Mouse (Mus musculus) thymus, postnatal 36 days (tissue): Measurements from ENCODE around the gene Atp10a.

Experiments used
- DNase-seq, 2 experiments: peaks; one replicate each; pipeline ENCODE4 v3.0.0; 2022; ENCODE audit warnings: mixed read lengths in 2 of 2

Gene Atp10a

DNA sequence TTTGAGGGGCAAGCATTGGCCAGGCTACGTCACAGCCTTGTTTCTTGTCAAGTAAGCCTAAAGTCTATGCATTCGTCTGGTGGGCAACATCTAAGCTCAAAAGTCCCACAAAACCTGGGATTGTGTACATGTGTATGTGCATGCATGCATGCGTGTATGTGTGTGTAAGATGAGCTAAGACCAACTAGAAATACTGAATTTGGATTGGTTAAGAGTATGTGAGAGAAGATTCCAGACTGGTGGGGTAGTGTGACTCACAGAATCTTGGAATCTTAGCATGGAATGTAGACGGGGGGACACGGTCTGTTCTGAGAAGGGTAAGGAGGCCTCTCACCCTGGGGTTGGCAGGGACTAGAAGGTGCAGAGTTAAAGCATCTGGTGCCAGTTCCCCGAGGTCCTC is at the start of gene Atp10a:
Gene Atp10a, plus strand, starts transcription at position 301 of the 400 bp plus-strand sequence.
- no peak for DNase-seq

DNA sequence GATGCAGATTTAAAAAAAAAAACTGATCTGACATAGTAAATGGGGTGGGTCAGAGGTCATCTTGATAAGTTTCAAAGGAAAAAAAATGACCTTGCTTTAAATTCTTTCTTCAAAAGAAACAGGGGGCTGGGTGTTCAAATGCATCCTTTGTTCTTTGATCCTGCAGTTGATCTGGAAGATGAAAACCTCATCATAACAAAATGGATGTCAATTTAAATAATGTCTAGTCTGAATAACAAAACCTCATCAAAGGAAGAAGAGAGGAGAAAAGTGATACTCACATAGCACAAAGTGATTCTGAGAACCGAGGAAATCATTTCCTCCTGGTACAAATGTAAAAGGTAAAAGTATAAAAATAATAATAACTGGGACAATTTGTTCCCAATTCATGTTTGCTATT is 37.9 kb upstream of the Atp10a start:
- DNase-seq, result no peak

DNA sequence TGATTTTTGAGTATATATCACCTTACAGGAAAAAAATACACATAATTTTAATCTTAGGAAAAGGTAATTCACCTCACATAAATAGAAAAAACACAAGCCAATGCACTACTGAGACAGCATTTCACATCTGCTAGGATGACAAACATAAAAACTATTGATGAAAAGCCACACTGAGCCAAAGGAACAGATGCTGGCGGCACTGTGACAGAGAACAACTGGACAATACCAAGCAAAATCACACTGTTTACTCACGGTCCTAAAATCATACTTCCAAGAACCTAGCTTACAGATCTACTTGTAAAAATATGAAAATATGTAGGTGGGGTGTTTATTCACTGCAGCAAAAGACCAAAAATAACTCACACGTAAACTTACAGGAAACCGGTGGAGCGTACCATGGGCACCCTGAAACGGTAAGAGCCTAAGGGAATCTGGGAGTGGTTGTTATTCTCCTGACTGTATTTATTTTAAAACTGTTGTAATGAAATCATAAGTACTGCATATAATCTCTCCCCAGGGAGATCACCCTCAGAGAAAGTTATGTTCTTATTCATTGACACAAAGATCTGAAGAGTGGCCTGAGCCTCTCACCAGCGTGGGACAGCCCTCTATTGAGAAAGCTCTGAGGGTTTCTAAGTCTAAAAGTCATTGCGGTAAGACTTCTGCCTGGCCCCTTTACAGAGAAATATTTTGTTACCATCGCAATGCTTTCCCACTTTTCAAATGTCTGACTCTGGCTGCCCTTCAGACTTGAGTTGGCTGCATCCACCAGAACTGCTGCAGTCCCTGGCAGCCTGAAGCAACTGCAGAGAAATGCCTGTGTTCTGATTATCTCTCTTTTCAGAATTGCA is 29.4 kb upstream of the Atp10a start:
- no peak for DNase-seq

DNA sequence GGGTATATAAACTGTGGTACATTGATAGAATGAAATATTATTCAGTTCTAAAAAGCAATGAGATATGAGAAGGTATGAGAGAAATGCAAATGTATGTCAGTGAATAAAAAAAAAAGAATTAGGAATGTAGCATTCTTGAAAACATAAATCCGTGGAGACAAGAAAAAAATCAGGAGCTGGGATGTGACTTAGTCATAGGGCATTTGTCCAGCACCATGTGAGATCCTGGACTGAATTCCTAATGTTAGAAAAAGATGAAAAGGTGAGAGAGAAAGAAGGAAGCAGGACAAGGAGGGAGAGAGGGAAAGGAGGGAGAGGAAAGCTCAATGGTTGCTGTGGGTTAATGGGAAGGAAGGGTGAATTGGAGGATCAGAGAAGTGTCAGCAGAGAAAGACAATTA is 28.6 kb upstream of the Atp10a start:
- DNase-seq, result no peak

DNA sequence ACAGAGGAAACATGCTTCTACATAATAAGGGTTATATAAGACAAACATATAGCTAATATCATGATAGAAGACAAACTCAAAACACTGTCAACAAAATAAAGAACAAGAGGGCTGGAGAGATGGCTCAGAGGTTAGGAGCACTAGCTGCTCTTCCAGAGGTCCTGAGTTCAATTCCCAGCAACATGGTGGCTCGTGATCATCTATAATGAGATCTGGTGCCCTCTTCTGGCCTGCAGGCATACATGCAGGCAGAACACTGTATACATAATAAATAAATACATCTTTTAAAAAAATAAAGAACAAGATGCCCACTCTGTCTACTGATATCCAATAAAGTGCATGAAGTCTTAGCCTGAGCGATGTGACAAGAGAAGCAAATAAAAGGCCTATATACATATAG is 26.7 kb upstream of the Atp10a start:
- DNase-seq, result no peak

DNA sequence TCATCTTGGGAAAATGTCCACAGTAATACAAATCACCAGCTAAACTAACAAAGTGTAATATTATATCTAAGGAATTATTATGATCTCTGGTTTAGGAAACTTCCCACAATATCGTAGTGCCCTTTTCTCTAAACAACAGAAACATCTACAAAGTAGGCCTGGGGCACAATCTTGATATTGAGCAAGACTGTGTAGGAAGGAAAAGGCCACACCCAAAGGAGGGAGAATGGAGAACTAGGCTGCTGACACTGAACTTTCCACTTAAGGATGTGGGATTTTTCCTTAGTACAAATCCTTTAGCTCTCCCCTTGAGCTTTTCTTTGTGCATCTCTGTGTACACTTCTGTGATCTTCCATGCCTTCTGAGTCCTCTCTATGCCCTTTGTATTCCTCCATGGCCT is 22.3 kb upstream of the Atp10a start:
- no peak for DNase-seq

DNA sequence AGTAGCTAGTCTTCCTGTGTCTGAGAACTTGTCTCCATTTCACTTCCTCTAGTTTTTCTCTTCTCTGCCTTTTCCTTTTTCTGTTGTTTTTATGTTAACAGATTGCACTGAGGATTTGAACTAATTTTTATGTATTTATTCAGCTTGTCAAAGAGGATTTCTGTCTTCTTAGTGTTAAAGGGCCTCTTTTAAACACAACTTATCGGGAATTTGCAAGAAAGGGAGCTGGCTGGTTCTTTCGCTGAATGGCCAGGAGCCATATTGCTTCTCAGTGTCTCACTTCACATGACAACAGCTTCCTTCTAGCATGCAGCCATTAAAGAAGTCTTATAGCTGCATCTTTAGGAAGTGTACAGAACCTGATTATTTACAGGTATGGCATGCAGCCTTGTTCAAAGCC is 16.3 kb upstream of the Atp10a start:
- DNase-seq, result no peak

DNA sequence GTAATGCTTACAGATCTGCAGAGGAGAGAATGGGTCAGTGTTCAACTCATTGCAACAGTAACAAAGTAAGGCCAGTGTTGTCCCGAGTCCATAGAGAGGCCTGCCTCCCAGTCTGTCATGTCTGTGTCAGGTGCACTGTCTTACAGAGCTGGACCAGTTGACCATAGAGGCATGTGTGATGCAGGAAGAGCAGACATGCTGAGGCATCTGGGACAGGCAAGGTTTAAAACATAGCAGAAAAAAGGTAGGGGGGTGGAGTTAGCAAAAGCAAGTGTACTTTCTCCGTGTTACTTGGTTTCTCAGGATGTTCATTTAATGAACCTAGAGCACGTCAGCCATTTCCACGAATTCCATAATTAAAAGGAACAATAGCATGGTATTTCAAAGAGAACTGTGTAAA is 15.5 kb upstream of the Atp10a start:
- no peak for DNase-seq

DNA sequence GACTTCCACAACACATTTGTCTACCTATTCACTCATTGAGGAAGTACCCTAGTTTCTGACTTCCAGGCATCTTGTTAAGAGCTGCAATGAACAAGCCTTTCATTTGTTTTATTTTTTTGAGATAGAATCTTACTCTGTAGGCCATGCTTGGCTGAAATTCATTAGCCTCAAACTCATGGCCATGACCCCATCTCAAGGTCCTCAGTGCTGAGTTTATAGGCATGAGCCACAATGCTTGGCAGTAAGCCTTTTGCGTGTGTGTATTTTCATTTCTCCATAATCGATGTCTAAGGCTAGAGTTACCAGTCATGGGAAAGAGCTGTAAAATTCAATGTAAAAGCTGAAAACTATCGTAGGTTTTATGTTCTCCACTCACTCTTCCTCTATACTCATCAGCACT is 14.1 kb upstream of the Atp10a start:
- no peak for DNase-seq

DNA sequence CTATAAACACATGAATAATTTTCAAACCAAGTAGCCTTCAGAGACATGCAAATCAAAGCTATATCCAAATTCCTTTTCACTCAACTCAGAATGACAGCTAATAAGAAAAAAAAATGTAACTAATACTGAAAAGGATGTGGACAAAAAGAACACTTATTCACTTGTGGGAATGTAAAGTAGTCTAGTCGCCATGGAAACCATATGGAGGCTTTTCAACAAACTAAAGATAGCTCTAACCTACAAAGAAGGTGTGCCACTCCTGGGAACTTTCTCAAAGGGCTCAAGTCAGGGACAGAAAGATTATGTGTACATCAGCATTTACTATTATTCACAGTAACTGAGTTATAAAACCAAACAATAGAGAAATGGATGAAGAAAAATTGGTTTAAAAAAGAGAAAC is 8.6 kb upstream of the Atp10a start:
- no peak for DNase-seq

DNA sequence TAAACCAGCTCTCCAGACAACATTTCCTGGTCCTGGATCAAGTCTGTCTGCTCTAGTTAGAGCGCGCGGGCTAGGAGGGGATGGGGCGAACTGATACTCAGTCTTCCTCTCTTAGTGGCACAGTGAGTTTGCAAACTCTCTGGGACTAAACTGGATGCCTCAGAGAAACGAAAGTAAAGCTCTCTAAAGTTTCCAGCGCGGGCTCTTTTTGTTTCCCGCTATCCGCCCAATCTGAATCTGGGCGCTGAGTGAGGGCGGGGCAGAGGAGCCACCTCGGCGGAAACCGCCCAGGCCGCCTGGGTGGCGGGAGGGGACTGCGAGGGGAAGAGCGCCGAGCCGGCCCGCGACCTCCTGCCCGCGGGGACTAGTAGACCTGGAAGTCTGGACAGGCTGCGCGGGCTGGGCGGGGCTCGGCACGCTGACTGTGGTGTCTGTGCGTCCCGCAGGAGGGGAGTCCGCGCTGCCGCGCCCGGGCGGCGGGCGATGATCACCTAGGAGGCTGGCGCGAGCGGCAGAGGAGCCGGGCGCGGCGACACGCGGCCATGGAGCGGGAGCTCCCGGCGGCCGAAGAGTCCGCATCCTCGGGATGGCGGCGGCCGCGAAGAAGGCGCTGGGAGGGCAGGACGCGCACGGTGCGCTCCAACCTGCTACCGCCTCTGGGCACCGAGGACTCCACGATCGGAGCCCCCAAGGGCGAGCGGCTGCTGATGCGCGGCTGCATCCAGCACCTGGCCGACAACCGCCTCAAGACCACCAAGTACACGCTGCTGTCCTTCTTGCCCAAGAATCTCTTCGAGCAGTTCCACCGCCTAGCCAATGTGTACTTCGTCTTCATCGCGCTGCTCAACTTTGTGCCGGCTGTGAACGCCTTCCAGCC is 2.2 kb downstream of the Atp10a start:
- DNase-seq, result peak; percentile 78 to 83

DNA sequence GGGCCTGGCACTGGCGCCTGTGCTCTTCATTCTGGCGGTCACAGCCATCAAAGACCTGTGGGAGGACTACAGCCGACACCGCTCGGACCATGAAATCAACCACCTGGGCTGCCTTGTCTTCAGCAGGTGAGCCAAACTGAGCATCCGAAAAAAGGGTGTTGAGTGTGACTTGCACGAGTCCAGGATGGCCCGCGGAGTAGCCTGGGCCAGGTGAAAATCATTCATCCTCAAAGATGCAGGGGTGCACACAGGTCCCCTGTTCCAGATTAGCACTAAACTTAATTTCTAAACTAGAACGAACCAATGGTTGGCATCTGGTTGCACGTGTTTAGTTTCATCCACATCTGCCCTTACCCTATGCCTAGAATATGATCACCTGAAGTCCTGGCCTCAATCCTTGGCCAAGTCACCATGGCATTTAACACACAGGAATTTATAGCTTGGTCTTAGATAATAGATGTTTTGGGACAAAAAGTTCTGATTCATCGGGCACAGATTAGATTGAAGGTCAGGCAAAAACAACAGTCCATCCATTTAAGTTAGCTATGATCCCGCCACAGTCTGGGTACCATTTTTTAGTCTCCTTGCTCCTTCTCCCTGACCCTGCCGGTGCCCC is 2.9 kb downstream of the Atp10a start:
- DNase-seq, result no peak

DNA sequence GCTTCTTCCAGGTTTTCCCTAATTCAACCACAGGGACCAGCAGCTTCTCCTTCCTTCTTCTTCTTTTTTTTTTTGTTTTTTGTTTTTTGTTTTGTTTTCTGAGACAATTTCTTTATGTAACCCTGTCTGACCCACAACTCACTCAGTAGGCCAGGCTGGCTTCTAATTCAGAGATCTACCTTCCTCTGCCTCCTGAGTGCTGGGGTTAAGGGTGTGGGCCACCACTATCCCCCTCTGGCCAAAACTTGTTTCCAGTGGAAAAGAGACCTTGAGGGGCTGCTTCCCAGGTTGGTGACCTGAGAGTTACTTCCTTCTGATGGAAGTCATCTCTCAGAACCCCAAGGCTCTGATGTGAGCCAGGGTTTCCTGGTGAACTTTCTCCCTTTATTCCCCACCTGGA is 4.1 kb downstream of the Atp10a start:
- no peak for DNase-seq

DNA sequence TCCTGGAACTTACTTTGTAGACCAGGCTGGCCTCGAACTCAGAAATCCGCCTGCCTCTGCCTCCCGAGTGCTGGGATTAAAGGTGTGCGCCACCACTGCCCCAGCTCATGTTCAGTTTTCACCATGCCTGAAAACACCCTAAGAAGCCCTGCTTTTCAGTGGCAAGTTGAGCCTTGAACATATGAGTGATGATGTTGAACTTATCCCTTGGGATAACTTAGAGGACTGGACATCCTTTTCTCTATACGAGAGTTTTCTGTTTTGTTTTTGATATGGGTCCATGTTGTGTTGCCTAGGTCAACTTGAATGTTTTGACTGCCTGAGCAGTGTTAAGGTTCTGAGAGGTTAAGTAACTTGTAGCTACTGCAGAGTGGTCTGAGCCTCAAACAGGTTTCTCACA is 4.7 kb downstream of the Atp10a start:
- DNase-seq, result no peak

DNA sequence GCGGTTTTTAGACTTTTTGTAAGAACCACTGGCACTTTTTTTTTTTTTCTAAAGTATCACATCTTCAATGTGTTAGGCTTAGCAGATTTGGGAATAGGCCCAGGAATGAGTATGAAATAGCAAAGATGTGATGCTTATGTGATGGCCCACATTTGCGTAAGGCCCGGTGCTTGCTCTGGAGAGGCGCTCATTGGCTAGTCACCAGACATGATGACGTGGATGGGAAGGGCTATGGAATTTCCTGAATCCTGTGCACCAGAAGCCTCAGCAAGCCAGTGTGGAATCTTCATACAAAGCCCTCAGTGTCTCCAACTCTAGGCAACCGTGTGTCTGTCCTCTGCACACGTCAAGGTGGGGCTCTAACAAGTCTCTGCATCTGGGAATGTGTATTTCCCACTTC is 5.1 kb downstream of the Atp10a start:
- DNase-seq, result no peak

DNA sequence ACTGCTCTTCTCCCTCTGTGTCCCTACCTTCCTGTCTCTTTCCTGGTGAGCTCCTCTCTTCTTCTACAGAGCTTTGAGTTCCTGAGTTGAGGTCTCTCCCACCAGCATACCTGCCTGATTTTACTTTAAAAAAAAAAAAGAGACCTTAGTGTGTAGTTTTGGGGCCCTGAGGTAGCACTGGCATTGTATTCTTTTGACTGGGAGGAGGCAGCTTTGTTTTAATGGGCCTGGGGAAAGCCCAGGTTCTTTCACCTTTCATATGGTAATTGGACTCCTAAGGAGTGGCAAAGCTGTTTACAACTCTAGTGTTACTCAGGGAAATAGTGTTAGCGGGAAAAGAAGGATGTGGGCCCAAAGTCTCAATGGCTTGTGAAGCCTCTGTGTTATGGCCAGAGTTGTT is 12.7 kb downstream of the Atp10a start:
- DNase-seq, result no peak

DNA sequence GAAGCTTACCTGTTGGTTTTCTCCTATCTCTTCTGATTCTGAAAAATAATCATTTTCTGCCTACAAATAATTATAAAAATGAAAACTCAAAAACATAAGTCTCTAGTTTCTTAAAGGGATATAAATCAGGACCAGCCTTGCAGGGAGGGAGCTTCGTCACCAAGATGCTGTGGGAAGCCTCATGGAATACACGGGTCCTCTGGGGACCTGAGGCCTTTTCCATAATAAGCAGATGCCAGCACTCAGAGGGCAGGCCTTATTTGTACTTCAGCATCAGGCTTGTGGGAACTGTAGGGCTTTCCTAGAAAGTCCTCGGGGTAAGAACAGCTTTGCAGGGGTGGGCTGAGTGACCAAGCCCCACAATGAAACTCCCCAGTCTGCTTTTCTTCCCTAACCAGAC is 20.1 kb downstream of the Atp10a start:
- DNase-seq, result no peak

DNA sequence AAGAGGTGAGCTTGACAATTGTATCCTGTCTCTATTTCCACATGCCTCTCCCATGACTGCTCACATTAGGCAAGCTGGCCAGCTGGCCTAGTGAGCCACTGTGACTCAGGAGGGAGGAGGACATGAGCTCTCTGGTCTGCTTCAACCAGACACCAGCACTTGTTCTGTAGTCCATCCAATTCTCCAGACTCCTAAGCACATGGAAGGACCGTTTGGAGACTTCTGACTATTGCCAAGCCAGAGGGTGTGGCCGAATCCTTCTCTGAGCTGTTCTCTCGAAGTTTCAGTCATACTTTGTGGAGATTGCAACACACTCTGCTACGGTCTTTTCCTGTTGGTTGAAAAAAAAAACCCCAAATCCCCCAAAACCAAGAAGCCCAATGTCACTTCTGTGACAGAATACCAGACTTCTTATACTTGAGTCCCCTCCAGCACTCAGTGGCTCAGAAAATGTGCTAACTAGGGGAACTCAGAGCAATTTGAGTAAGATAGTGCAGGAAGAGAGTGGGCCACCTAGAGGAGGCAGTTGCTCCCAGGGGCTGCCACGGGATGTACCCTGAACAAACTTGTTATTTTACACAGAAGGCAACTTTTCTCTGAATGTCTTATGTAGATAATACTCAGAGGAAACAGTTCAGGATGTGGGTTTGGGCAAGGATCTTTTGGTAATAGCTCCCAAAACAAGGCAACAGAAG is 21.3 kb downstream of the Atp10a start:
- peak; percentile 60 to 71 for DNase-seq

DNA sequence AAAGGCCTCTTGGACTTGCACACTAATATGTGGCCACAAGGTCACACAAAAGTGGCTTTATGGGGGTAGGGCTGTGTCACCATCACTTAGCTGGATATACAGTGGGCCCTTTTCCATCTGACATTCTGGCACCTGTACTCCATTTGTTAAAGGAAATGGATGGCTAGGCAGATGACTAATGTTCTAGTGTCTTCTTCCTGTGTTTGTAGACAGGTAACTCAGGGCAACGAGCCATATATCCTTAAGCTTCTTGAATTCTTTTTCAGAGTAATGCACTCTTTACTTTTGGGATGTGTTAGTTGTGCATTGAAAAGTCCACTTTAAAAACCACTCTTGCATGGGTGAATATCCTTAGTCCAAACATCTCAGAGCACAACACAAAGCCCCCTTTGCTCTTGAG is 30.0 kb downstream of the Atp10a start:
- DNase-seq, result no peak

DNA sequence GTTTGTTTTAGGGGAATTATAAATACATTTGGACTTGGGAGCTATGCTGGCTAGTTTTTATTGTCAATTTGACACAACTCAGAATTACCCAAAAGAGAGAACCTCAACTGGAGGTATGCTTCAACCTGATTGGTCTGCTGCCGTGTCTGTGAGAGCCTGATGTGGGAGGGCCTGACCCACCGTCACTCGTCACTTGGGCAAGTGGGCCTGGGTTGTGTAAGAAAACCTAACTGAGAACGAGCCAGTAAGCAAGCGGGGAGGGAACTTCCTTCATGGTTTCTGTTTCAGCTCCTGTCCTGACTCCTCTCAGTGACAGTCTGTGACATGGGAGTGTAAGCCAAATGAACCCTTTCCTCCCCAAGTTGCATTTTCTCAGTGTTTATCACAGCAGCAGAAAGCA is 30.6 kb downstream of the Atp10a start:
- peak in 1 of 2 experiments; percentile 43 for DNase-seq

DNA sequence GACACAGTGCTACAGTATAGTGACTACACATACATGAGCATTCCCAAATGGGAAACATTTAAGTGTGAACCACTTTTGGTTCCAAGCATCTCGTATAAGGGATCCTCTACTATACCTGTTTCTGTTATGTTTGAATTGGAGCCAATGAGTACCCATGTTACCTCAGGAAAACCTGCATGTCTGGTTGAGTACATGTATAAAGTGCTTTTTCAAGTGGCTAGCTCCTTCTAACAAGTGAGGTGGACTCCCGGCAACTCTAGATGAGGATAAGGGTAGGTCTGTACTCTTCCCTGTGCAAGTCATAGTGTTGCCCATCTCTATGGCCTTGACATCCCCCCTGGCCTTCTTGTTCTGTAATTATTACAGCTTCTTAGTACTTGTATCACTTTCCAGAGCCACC is 31.0 kb downstream of the Atp10a start:
- no peak for DNase-seq

DNA sequence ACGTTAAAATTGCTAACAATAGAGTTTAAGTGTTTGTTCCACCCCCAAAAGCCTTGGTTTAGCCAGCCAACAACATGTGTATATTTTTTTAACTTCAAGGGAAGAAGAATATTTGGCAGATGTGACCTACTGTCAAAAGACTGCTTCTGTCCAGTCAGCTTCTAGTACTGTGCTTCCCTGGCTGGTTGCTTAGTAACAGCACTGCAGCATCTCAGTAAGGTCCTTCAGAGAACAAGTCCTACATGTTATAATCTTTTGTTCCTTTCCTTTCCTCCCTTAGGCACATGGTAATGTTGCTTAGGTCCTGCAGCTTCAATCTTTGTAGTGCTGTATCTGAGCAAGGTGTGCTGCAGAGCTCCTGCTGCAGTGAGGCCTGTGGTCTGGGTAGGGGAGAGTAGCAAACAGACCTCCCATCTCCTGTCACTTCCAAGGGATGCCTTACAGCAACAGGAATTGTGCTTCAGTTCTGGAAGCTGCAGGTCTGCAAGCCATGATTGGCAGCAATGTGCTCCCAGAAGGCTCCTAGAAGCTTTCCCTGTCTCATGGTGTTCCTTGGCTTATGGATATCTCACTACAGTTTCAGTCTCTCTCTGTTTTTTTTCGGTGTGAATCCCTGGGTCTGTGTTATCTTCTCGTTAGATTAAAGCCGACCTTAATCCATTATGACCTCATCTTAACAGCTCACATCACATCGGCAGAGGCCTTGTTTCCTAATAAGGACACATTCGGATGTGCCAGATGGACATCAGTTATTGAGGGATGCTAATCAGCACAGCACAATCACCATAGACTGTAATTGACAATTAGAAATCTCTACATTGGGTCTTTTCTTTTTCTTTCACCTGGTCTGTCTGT is 34.3 kb downstream of the Atp10a start:
- DNase-seq, result no peak
